Mouse (Mus musculus) lung, postnatal 4 days (tissue): ENCODE data around the gene Gramd2.
A peak's percentile ranks its signal among the peaks of the same experiment; 100 is the strongest.

Experiments
- DNase-seq, 2 experiments: peaks; one replicate each; pipeline ENCODE4 v3.0.0; 2021

Gene Gramd2

DNA sequence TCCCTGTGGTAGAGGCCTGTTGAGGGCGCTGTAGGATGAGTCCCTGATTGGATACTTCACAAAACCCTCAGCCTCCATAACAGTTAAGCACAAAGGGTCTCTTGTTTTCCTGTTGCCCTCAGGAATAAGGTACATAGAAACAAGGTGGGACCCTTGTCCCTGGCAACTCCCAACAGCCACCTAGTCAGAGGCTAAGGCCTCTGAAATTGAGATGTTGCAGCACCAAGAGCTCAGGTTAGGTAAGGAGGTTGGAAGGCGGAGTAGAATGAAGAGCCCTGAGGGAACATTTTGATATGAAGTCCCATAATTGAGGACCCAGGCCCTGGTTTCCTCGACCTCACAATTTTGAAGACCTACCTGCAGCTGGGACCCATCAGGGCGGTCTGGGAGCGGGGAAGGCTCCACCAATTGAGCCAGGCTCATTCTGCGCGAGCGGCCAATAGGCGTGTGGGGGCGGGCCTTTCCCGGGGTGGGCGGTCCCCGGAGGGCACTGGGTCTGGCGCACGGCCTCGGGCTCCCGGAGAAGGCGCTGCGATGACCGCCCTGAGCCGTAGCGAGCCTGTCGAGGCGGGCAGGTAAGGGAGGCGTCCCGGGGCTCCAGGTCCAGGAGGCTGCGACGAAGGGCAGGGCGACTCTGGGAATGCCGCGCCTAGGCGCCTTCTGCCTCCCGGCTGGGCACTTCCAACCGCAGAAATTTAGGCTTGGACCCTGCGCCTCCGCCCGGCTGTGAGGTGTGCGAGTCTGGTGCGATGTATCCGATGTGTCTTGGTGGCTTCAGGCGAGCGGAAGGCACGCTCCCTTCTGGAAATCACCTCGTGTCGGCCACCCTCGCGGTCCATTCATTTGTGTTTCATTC, at the start of gene Gramd2:
Gene Gramd2 (plus strand): TSS at position 467 of the 856 bp plus-strand sequence.
- peak; percentile 86 to 87 for DNase-seq

DNA sequence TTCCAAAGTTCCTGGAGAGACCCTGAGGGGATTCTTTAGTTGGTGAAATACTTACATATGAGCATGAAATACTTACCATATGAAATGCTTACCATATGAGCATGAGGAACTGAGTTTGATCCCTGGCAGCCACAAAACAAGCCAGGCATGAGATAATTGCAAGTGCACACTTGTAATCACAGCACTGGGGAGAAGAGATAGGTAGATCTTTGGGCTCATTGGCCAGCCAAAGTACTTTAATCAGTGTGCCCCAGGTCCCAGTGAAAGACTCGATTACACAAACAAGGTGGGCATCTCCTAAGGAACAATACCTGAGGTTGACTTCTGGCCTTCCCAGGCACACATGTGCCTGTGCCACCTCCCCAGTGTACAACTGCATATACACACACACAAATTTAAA, 41.6 kb upstream of the Gramd2 start:
- no peak for DNase-seq

DNA sequence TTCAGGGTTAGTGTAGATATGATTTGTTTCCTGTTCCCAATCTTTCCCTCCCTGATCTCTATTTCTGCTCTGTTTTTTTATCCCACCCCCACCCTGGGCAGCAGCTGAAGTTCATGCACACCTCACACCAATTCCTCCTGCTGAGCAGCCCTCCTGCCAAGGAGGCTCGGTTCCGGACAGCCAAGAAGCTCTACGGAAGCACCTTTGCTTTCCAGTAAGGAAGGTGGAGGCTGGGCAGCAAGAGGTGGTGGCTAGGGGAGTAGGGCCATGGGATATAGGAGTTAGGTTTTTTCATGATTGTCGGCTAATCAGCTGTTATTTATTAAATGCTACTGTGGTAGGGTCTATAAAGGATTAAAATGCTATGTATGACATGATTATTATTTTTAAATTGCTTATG, 40.0 kb upstream of the Gramd2 start:
- DNase-seq = no peak

DNA sequence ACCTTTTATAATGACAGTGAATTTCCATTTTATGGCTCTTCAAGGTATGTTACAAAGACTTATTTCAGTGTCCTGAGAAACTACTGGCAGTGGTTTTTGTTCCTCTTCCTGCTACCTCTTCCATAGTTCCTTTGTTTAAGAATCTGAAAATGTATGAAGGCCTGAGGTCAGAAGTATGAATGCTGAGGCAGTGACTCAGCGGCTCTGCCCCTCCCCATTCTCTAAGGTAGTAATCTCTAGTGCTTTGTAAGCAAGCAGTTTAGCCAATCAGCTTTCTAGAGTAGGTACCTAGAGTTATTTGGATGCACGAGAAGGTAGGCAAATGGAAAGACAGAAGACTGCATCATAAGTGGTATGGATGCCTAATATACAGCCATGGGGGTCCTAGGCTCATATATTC, 38.6 kb upstream of the Gramd2 start:
- no peak for DNase-seq

DNA sequence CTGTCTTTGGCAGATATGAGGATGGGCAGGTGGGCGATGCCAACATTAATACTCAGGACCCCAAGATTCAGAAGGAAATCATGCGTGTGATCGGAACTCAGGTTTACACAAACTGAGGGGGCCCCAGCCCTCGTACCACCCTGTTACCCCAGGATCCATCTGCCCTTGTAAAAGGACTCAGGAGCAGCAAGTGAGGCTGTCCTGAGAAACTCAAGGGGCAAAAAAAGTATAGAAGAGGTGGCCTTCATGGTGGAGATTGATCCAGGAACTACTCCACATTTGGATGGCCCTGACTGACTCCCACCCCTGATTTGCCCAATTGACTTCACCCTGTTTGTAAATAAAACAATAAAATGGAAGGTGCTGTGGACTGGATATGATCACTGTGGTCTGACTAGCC, 30.0 kb upstream of the Gramd2 start:
- DNase-seq = no peak

DNA sequence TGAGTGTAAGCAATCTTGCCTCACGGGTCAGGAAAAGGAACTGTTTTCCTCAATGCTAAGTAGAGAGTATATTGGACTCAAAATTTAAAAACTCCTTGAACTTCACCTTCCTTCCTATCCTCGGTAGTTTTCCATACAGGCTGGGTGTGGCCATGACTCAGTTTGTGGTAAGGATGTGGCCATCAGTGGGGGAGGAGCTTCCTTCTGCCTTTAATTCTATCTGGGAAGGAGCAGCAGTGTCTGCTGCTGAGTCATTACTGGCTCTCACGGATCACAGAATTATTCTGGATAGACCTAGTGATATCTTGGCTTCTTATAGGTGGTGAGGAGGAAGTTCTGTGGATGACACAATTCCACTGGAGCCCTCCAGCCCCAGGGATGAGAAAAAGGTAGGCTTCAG, 26.6 kb upstream of the Gramd2 start:
- peak in 1 of 2 experiments; percentile 22 for DNase-seq

DNA sequence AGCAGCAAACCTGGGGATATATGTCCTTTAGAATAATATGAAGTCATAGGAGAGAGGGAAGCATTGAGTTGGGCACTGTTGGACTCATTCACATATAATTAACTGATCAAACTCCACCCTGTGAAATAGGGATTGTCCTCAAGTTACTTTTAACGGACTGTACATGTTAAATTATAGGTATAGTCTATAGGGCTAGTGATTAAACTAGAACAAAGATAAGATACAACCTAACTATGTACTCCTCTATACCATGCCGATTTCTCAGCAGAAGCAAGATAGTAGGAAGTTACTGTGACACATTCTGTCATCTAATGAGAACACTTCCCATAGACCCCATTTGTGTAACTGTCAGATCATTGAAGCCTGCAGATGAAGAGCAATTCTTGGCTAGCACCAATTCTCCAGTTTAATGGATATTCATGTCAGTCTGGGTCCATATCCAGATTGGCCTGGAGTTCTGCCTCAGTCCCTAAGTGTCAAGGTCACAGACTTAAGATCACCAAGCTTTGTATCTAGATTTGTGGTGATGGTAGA, 25.4 kb upstream of the Gramd2 start:
- DNase-seq = no peak

DNA sequence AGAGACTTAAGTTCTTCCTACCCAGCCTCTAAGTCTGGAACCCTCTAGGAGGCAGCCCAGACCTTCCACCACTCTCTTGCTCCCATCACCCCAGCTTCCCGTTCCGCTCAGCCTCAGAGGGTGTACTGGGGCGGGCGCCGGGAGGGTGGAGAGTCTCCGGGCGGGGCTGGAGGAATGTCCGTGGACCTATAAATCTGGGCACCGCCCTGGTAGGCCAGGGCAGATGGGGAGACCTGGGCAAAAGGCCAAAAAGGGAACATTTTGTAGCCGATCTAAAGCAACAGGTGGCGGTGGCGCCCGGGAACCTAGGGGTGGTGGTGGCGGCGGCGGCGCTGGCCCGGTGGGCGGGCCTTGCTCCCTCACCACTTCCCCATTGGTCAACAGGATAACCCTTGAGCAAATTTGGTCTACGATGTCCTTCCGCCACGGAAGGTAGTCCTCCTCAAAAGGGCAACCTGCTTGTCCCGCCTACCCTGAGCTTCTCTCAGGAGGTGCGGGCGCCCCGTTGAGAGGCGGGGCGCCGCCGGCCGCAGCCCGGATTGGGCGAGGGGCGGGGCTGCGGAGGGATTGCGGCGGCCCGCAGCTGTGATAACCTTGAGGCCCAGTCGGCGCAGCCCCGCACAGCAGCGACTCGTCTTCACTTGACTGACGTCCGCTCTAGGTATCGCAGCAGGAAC, 23.8 kb upstream of the Gramd2 start, which contains the start of gene Pkm:
Gene Pkm (plus strand): TSS at position 411 of the 677 bp plus-strand sequence.
- DNase-seq = peak; percentile 97

DNA sequence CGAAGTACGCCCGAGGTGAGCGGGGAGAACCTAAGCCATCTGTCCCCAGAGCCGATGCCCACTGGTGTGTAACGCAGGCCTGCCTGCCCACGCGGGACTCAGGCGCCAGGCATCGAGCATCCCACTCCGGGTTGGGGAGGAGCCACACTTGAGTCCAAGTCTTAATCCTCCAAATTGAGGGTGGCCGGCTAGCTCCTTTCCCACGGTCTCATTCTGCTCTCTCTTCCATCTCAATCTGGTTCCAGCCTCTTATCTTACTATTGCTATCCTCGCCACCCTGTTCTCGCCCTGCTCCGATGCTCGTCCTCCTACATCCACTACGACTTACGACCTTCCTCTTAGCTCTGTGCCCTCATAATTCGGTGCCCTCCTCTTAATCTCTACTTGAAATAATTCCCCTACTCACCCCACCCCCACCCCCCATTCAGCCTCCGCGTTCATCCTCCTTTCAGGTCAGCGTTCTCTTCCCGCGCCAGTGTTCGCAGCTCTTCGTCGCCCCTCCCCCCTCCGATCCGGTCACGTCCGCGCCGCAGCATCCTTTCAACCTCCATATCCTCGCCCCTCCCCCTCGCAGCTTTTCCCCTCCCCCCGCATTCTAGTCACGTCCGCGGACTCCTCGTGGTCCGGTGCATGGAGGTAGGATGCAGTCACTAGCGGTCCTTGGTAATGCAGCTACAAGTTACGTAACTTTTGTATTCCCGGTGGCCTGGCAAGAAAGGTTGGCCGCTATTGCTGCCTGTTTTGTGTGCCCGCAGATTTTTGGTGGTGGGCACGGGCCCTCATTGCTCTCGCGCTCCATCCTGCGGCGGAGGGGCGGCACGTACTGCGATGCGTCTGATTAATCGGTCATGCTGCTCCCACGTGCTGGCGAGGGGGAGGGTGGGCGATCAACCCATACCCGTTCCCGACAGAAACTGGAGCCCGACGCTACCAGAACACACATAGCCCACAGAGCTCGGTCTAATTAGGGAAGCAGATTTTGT, 23.0 kb upstream of the Gramd2 start:
- peak; percentile 79 to 80 for DNase-seq

DNA sequence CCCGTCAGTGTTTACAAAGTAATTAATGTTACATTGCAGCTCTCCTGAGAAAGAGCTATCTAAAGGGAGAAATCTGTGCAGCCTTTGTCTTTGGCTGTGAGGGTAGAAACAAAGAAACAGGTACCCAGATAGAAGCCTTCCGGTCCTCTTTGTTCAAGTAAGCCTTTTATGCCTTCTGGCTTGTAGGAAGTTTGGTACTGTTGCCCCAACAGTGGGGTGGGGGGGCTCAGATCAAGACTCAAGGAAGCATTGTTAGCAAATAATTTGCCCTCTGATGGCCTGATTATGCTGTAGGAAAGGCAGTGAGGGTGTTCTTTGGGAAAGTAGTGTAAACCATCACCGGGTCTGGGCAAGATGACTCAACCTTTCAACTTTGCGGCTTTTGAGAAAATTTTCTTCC, 21.8 kb upstream of the Gramd2 start:
- DNase-seq = no peak

DNA sequence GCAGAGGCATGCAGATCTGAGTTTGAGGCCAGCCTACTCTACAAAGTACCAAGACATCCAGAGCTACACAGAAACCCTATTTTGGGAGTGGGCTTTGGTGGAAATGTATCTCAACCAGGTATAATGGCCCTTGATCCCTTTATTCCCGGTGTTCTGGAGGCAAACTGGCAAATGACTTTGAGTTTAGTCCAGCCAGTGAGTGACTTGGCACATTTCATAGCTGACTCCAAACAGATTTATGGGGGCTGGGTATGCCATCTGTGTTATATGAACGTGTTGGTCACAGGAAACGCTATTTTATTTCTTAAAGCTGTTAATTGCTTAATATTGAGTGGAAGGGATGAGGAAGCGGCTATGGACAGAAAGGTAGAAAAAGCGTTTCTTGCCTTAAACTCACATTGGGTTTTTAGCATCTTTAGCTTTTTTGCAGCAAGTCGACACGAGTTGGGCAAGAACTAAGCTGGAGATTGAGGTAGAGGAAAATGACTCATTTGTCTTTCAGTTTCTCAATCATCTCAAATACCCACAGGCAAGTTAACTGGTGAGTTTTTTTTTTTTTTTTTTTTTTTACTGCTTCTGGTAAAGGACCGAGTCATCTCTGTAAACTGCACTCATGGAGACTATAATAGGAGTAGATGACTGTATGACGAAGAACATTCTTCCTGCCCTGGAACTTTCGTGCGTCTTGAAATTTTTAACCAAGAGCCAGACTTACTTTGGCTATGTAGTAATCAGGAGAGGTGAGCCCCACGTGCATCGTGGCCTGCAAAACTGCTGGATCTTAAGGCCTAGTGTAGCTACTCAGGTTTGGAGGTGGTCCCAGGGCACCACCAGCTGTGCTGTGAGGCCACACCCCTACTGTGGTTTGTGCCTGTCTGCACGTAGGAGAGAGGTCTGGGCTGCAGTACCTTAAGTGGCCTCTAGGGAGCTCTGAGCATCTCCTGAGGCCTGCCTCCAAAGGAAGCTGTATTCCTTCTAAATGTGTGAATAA, 20.6 kb upstream of the Gramd2 start:
- DNase-seq = peak; percentile 86 to 89

DNA sequence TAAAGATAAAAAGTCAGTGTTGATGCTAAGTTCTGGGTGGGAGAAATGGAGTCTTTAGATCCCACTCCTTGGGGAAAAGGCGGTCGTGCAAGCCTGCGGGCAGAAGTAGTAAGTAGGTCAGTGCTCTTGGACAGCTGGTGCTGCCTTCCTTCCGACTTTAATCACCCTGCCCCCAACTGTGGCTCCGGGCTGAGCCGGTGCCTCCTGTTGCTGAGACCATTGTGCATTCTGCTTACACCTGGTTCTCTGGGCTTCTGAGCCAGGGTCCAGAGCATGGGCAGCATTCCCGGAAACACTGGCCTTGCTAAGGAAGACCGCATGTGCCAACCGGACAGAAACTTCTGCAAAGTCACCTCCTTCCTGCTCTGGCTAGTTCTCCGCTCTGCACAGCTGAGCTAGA, 19.5 kb upstream of the Gramd2 start:
- peak; percentile 44 to 67 for DNase-seq

DNA sequence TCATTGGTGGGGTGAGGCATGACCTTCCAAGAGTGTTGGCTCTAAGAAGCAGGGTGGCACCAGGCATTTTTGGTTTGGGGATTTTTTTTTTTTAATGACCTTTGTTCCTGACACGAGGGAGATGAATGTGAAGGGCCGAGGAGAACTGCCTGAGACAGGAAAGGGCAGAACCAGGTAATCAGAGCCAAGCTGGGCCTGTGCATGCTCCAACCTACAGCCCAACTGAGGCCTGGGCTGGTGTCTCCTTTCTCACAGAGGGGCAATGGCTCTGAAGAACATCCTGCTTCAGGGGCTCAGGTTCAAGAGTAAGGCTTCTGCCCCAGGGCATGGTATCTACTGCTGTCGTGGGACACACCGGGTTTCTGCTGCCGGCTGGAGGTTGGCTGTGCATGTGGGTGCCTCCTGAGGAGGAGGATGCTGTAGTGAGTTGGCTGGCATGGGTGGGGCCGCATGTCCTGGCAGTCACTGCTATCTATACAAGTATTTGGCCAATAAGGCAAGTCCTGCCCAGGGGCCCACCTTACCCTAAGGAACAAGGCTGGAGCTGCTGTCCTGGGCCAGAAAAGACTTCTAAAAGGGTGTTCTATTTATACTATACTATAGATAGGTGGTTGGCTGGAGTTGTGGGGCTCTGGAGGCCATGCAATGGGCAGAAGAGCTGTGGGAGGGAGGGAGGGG, 18.5 kb upstream of the Gramd2 start:
- DNase-seq = no peak

DNA sequence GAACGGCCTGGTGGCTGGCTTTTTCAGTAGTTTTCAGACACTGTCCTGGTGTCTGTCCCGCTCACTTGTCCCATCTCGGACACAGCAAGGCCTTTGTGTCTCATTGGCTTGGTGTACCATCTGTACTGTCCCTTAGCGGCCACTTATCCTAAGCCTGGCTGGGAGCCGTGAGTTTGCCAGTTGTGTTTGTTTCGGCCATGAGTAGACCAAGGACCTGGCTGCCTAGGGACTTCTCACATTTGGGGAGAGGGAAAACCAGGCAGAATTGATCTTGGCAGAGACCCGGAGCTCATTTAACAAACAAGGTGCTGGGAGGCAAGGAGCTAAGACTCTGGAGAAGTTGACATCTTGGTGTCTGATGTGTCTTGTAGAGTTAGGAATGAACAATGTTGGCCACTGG, 16.7 kb upstream of the Gramd2 start:
- DNase-seq = no peak

DNA sequence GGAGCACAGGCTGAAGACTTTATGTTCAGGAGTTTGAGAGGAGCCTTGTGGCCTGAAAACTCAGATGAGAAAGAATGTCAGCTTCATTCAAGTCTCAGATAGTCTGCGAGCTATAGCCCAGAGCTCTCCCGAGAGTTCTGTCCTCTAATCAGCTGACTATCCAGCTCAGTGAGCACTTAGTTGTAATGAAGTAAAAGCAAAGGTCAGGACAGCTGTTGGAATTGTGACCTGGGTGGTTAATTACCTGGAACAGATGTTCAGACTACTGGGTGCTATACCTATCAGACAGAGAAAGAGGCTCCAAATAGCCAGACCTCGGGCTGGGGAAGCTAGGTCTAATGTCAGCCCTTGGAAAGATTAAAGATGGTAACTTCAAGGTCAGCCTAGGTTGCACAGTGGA, 16.0 kb upstream of the Gramd2 start:
- no peak for DNase-seq

DNA sequence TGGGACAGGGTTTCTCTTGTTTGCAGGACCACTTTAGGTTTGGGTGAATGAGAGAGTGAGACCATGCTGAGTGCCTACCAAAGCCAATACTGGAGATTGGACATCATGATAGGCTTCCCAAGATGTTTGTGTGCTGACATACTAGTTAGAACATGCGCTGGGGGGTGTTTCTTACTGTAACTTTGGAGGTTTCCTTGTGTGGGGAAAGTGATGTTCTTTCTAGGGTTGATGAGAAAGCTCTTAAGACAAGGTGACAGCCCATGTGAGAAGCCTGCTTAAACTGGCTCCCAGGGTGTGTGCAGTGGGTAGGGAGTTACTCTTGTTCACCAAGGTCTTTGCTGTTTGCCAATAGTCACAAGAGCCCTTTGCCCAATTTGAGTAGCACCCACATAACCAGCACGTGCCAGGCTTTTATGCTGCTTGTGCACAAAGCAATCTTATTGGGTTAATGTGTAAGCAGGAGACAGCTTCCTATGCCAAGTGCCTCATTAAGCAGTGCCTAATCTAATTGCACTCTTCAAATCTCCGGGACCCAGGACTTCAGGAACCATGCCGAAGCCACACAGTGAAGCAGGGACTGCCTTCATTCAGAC, 15.2 kb upstream of the Gramd2 start:
- DNase-seq = peak in 1 of 2 experiments; percentile 49

DNA sequence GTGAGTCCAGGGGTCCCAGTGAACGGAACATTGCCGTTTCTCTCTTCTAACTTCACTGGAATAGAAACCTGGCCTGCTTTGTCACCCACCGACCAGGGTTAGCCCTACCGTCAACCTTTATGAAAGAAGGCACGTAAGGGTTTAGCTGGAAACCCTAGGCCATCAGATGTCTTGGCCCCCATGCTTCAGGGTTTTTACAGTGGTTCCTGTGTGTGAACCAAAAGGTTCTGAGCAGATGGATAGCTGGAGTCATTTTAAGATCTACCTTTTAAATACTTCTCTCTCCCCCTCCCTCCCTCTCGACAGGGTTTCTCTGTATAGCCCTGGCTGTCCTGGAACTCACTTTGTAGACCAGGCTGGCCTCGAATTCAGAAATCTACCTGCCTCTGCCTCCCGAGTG, 13.9 kb upstream of the Gramd2 start:
- DNase-seq = no peak

DNA sequence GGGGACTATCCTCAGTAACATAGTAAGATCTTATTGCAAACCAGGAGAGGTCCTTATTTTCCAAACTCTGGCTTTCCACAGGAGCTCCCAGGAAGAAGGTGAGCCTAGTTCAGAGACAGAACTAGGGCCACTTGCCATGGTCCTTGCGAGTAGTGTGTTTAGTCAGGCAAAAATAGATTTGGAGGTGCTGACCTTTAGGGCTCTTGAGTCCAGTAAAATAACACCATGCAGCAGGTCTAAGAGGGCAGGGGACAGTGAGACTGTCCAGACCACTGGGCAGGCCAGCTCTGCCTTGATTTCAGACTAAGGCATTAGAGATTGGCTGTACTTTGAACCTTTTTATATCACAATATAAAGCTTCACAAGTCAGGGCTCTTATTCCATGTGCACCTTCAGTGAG, 13.1 kb upstream of the Gramd2 start:
- no peak for DNase-seq

DNA sequence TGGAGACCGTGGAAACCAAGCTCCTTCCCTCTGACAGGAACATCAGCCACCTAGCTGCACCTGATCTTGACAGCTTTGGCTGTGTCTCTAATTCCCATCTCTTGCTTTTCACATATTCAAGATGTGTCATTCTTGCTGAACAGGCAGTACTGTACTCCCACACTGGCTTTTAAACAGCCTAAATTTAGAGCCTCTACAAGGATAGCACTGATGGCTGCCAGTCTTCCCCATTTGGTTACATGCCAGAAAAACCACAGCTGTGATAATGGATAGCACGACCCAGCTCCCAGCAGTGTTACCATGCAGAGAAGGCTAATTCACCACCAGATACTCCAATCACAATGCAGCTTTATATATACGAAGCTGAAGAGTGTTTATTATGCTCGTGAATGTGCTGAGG, 12.7 kb upstream of the Gramd2 start:
- DNase-seq = no peak

DNA sequence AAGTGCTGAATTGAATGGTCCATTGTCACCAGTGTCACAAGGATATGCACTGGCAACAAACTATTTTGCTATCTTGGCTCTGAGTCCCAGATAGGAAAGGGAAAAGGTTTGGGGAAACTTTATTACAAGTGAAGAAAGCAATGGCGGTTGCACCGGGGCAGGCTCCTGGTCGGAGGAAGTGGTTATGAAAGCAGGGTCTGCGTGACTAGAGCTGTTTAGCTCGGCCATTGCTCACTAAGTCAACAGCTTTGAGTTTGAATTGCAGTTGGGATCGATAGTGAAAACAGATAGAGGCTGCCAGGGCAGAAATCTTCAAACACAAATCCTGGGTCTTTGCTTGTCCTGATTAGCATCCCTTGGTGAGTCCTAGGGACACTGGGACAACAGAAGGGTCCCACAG, 12.0 kb upstream of the Gramd2 start:
- DNase-seq = no peak

DNA sequence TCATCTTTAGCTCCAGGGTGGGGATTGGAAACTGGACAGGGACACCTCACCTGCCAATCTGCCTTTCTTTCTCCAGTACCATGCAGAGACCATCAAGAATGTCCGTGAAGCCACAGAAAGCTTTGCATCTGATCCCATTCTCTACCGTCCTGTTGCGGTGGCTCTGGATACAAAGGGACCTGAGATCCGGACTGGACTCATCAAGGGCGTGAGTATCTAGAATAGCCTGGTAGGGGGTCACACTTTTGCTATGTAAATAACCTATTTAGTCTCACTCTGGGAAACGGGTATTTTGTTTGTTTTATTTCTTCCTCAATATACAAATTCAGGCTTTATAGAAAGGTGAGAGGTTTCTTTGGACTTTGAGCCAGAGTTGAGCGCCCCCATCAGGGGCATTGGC, 11.5 kb upstream of the Gramd2 start:
- no peak for DNase-seq
